Mouse (Mus musculus) midbrain, embryonic 10.5 days (tissue): ENCODE results near the gene Ier2. TPM values are rescaled to one million over a fixed set of nuclear protein-coding genes. Genes with fewer than 3 reads are reported as not detected.

Experiments used
- DNase-seq: peaks from one replicate; pipeline ENCODE4 v3.0.0-alpha.2; 2017; ENCODE audit warnings: low spot score
- H3K27ac ChIP-seq: fragments of 300-500 bp; sonication (generic); replicated peaks from 2 replicates; pipeline ENCODE4 v1.5.1; 2016; ENCODE audit warnings: mild to moderate bottlenecking
- H3K27me3 ChIP-seq: fragments of 300-500 bp; sonication (generic); 2 replicates; pipeline ENCODE4 v1.6.1; 2016; ENCODE audit warnings: low read depth, mild to moderate bottlenecking; ENCODE audit not compliant: poor library complexity, severe bottlenecking
- H3K36me3 ChIP-seq: fragments of 300-500 bp; sonication (generic); 2 replicates; pipeline ENCODE4 v1.6.1; 2016; ENCODE audit warnings: mild to moderate bottlenecking, moderate library complexity
- H3K4me1 ChIP-seq: fragments of 300-500 bp; sonication (generic); 2 replicates; pipeline ENCODE4 v1.6.1; 2016
- H3K4me3 ChIP-seq: fragments of 300-500 bp; sonication (generic); 2 replicates; pipeline ENCODE4 v1.5.1; 2016; ENCODE audit warnings: mild to moderate bottlenecking, moderate library complexity
- H3K9me3 ChIP-seq: fragments of 300-500 bp; sonication (generic); replicated peaks from 2 replicates; pipeline ENCODE4 v1.6.1; 2016; ENCODE audit warnings: mild to moderate bottlenecking
- WGBS: fragments of 180-500 bp; shearing (Covaris S2); methylation state at CpG from one replicate; pipeline ENCODE4 v1.1.7; 2016; 5-methylcytosine and 5-hydroxymethylcytosine counted together
- polyA plus RNA-seq: library from polyadenylated mRNA; unstranded; fragments of >200 nt; fragmentation: Nextera tagmentation; extraction: Ambion mirVana; gene quantifications from 2 replicates; pipeline ENCODE4 v1.2.1, GENCODE M21; 2016

Gene Ier2
- polyA plus RNA-seq, 1 experiment from 2014 or later, result 78.2 TPM

GRCm38 (mm10) chr8:84656191-84656525, 6.5 kb downstream of the Ier2 start:
- Histone ChIP-seq H3K27ac (peak overlapping the region; percentile 91), H3K36me3 (no peaks in the 10 kb centered on the region), H3K9me3 (no peaks in the 10 kb centered on the region), H3K4me3 (peak overlapping the region; percentile 56), H3K27me3 (no peaks in the 10 kb centered on the region), H3K4me1 (peaks cover 66% of the 10 kb centered on the region)
- peak; percentile 78 for DNase-seq
- WGBS, result 0% methylated on average over 10 of the region's 10 CpGs

GRCm38 (mm10) chr8:84655336-84656190, 7.1 kb downstream of the Ier2 start:
- Histone ChIP-seq H3K36me3 (no peaks in the 10 kb centered on the region), H3K27me3 (no peaks in the 10 kb centered on the region), H3K4me3 (peak overlapping the region; percentile 56), H3K4me1 (peaks cover 66% of the 10 kb centered on the region), H3K9me3 (no peaks in the 10 kb centered on the region), H3K27ac (peak overlapping the region; percentile 91)
- DNase-seq, result peak; percentile 84
- WGBS, result under 1% methylated on average over 15 of the region's 15 CpGs

- Histone ChIP-seq H3K27me3 (no peaks in the 10 kb centered on the region), H3K27ac (peak overlapping the region; percentile 91), H3K36me3 (no peaks in the 10 kb centered on the region), H3K4me3 (peak overlapping the region; percentile 7; the same call in 1 of the 2 replicates), H3K9me3 (no peaks in the 10 kb centered on the region), H3K4me1 (peaks cover 65% of the 10 kb centered on the region)
- WGBS, result 47% methylated on average over 4 of the region's 4 CpGs
- peak; percentile 44 for DNase-seq
Observed at GRCm38 (mm10) chr8:84654597-84654996, 8.1 kb downstream of the Ier2 start.

DNA sequence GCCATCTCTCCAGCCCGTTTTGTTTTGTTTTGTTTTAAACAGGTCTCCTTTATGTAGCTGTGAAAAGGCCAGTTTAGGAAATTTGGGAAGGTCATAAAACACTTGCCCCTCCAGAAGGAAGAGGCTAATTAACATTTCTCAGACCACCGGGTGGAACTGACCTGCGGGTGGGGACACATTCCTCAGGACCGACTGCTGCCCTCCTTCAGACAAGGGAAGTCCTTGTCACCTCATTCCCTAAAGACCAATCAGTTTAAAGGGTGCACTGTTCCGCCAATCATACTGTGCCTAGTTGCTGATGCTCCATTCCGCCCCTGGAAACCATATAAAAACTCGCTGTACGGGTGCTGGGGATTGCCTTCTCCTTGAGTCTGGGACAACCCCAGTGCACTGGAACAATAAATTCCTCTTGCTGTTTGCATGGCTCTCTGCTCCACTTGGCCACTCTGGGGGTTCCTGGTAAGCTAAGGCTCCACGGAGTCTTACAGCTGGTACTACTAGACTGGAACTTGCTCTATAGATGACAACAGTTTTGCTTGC, 9.5 kb downstream of the Ier2 start:
- Histone ChIP-seq H3K27ac (no peak overlapping the region), H3K4me3 (no peak overlapping the region), H3K36me3 (no peaks in the 10 kb centered on the region), H3K9me3 (no peaks in the 10 kb centered on the region), H3K27me3 (no peaks in the 10 kb centered on the region), H3K4me1 (peaks cover 57% of the 10 kb centered on the region)
- 73% methylated on average over 9 of the region's 9 CpGs for WGBS
- no peak for DNase-seq

DNA sequence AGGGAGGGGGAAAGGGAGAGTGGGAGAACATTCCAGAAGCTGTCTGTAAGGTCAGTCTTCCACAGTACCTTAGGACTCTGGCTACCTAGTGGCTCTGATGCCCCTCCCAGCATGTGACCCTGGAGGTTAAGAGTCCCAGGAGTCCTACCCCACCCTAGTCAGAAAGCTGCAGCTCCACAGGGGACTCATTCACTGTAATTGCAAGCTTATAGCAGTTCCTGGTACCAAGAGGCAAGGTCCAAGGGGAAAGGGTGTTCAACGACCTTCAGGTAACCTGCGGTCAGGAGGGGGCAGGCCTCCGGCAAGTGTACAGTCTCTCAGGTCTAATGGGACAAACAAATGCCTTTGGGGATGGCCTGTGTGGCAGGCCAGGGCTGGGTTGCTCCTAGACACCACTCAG, 12.4 kb downstream of the Ier2 start:
- Histone ChIP-seq H3K4me3 (no peak overlapping the region), H3K9me3 (no peaks in the 10 kb centered on the region), H3K4me1 (peaks cover 40% of the 10 kb centered on the region), H3K27me3 (no peaks in the 10 kb centered on the region), H3K27ac (peak overlapping the region; percentile 80), H3K36me3 (no peaks in the 10 kb centered on the region)
- 49% methylated on average over 3 of the region's 3 CpGs for WGBS
- DNase-seq, result peak; percentile 24

GRCm38 (mm10) chr8:84647461-84647901, 15.2 kb downstream of the Ier2 start:
- peak overlapping the region; percentile 79 for H3K27ac ChIP-seq
- H3K36me3 ChIP-seq, result no peaks in the 10 kb centered on the region
- H3K4me3 ChIP-seq, result peak overlapping the region; percentile 44
- DNase-seq, result peak; percentile 82
- H3K27me3 ChIP-seq, result no peaks in the 10 kb centered on the region
- no peaks in the 10 kb centered on the region for H3K9me3 ChIP-seq
- 4% methylated on average over 14 of the region's 14 CpGs for WGBS
- H3K4me1 ChIP-seq, result peaks cover 32% of the 10 kb centered on the region

DNA sequence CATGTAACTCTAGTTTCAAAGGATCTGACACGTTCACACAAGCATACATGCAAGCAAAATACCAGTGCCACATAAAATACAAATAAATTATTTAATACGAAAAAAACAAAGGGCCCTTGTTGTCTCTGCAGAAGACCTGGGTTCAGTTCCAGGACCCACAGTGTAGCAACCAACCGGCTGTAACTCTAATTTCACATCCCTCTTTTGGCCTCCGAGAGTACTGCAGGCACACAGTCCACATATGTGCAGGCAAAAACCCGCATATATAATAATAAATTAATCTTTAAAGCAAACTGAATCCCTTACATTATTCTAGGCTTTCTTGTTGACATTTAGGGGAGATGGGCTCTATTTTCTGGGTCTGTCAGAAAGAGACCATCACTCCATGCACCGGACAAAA, 15.9 kb downstream of the Ier2 start:
- DNase-seq, result no peak
- Histone ChIP-seq H3K27me3 (no peaks in the 10 kb centered on the region), H3K4me1 (peaks cover 33% of the 10 kb centered on the region), H3K4me3 (peak overlapping the region; percentile 44; the same call in 1 of the 2 replicates), H3K36me3 (no peaks in the 10 kb centered on the region), H3K9me3 (no peaks in the 10 kb centered on the region), H3K27ac (peak overlapping the region; percentile 79)
- 59% methylated on average over 6 of the region's 6 CpGs for WGBS

GRCm38 (mm10) chr8:84643019-84643418, 19.6 kb downstream of the Ier2 start:
- Histone ChIP-seq H3K27me3 (0 out of 2 replicates have a peak, but pooled peaks cover 5% of the 10 kb centered on the region), H3K36me3 (no peaks in the 10 kb centered on the region), H3K4me1 (peaks cover 31% of the 10 kb centered on the region), H3K27ac (no peak overlapping the region), H3K4me3 (no peak overlapping the region), H3K9me3 (no peaks in the 10 kb centered on the region)
- WGBS, result 83% methylated on average over 5 of the region's 5 CpGs
- no peak for DNase-seq

GRCm38 (mm10) chr8:84641578-84642361, 20.9 kb downstream of the Ier2 start:
- DNase-seq, result no peak
- no peaks in the 10 kb centered on the region for H3K9me3 ChIP-seq
- no peak overlapping the region for H3K27ac ChIP-seq
- 89% methylated on average over 1 of the region's 1 CpGs for WGBS
- H3K4me3 ChIP-seq, result no peak overlapping the region
- H3K27me3 ChIP-seq, result peaks cover 14% of the 10 kb centered on the region
- H3K4me1 ChIP-seq, result peaks cover 23% of the 10 kb centered on the region
- H3K36me3 ChIP-seq, result no peaks in the 10 kb centered on the region

DNA sequence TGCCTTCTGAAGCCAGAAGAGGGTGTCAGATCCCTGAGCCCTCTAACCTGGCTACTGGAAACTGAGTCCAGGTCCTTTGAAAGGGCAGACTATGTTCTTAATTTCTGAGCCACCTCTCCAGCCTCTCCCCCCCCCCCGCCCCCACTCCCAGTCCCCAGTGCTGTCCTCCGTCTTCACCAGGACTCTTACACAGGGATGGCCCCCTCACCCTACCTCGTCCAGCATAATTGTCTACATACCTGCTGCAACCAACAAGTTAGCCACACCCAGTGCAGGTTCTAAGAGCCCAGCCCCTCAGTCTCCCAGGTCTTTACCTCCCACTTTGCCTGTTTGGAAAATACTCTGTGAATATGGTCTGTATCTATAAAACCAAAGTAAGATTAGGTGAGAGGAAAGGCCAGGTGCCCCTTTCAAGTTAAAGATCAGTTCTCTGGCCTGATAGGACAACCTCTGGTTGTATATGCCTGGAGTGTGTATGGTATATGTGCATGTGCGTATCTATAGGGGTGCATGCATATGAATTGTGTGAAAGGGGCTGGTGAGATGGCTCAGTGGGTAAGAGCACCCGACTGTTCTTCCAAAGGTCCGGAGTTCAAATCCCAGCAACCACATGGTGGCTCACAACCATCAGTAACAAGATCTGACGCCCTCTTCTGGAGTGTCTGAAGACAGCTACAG, 21.9 kb downstream of the Ier2 start:
- Histone ChIP-seq H3K27me3 (peaks cover 25% of the 10 kb centered on the region), H3K4me1 (peaks cover 32% of the 10 kb centered on the region), H3K36me3 (no peaks in the 10 kb centered on the region), H3K27ac (no peak overlapping the region), H3K4me3 (no peak overlapping the region), H3K9me3 (no peaks in the 10 kb centered on the region)
- DNase-seq, result no peak
- WGBS, result 77% methylated on average over 7 of the region's 7 CpGs

- peak overlapping the region; percentile 95 for H3K27ac ChIP-seq
- peak overlapping the region; percentile 69 for H3K4me3 ChIP-seq
- no peaks in the 10 kb centered on the region for H3K9me3 ChIP-seq
- peaks cover 29% of the 10 kb centered on the region for H3K27me3 ChIP-seq
- H3K4me1 ChIP-seq, result peaks cover 38% of the 10 kb centered on the region
- no peaks in the 10 kb centered on the region for H3K36me3 ChIP-seq
- no peak for DNase-seq
- 35% methylated on average over 9 of the region's 9 CpGs for WGBS
Observed at GRCm38 (mm10) chr8:84640010-84640588, 22.6 kb downstream of the Ier2 start.
